Mouse (Mus musculus): ENCODE results near the gene Bri3. TPM values are rescaled to one million over a fixed set of nuclear protein-coding genes. Genes with fewer than 3 reads are reported as not detected.

The Bri3 gene
- total and polyA plus RNA-seq, 2 experiments, result 24.9 to 74.6 TPM

DNA sequence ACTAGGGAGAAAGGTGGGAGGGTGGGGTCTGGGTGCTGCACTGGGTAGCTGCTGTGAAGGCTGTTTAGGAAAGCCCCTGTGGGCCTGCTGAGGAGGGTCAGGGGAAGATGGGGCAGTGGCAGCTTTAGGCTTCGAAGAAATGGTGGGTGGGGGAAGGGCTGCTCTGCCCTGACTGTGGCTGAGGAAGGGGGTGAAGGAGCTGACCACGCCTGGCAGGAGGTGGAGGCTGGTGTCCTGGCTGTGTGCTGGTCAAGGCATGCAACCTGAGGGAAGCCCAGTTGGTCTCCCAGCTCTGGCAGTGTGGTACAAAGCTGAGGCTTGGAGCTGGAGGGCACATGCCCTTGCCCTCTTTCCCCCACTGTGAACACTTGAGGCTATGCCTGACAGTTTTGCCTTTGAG, 14.4 kb downstream of the Bri3 start:
- H3K36me3 ChIP-seq (ENCODE audit: control insufficient read depth, insufficient read depth, low read length), result no peaks in the 10 kb centered on the region; the same call in 1 of the 2 replicates
- 11% methylated on average over 2 of the region's 2 CpGs for WGBS
- DNase-seq (ENCODE audit: extremely low read depth, low read depth, low spot score), result no peak
- peaks cover 49% of the 10 kb centered on the region for H3K79me2 ChIP-seq (ENCODE audit: control insufficient read depth, insufficient read depth, low read length)
- peak overlapping the region; percentile 3; the same call in 1 of the 2 replicates for H3K4me3 ChIP-seq (ENCODE audit: insufficient read depth, low read depth, low read length)
- H3K9ac ChIP-seq (ENCODE audit: low read depth, low read length), result peak overlapping the region; percentile 46
- H3K27ac ChIP-seq (replicated peaks; ENCODE audit: insufficient read depth, low read depth, low read length), result peak overlapping the region; percentile 64
- TF ChIP-seq POLR2A (IDR thresholded peaks at IDR 0.05; ENCODE audit: extremely low read depth, insufficient read depth, low read length) (no peak), CTCF (IDR thresholded peaks at IDR 0.05; ENCODE audit: low read depth, low read length) (no peak)
- H3K27me3 ChIP-seq (ENCODE audit: control insufficient read depth, insufficient read depth, low read length), result no peaks in the 10 kb centered on the region
- peaks cover 43% of the 10 kb centered on the region for H3K4me1 ChIP-seq (ENCODE audit: control insufficient read depth, insufficient read depth, low read length)

DNA sequence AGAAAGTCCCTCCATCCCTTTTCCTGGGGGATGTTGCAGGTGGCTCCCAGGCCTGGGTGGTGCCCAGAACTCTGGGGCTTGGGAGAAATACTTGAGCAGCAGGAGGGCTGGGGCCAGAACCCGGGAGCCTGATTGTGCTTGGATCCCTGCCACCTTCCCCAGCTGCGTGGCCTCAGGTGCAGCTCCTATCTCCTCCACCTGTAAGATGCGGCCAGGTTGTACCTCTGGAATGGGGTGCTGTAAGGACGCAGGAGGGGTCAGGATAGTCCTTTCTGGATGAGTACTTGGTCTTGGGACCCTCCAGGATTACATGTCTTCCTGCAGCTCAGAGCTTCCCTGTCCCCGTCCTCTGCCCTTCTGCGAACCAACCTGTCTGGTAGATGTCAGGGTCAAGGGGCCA, 15.0 kb downstream of the Bri3 start:
- Histone ChIP-seq H3K79me2 (ENCODE audit: control insufficient read depth, insufficient read depth, low read length) (peaks cover 51% of the 10 kb centered on the region), H3K4me3 (ENCODE audit: insufficient read depth, low read depth, low read length) (no peak overlapping the region), H3K27ac (replicated peaks; ENCODE audit: insufficient read depth, low read depth, low read length) (peak overlapping the region; percentile 64), H3K4me1 (ENCODE audit: control insufficient read depth, insufficient read depth, low read length) (peaks cover 38% of the 10 kb centered on the region), H3K9ac (ENCODE audit: low read depth, low read length) (peak overlapping the region; percentile 46; the same call in 1 of the 2 replicates), H3K27me3 (ENCODE audit: control insufficient read depth, insufficient read depth, low read length) (no peaks in the 10 kb centered on the region), H3K36me3 (ENCODE audit: control insufficient read depth, insufficient read depth, low read length) (peaks cover under 1% of the 10 kb centered on the region)
- TF ChIP-seq POLR2A (IDR thresholded peaks at IDR 0.05; ENCODE audit: extremely low read depth, insufficient read depth, low read length), result no peak
- TF ChIP-seq CTCF (IDR thresholded peaks at IDR 0.05; ENCODE audit: low read depth, low read length), result no peak
- no peak for DNase-seq (ENCODE audit: extremely low read depth, low read depth, low spot score)
- WGBS, result 59% methylated on average over 6 of the region's 6 CpGs

DNA sequence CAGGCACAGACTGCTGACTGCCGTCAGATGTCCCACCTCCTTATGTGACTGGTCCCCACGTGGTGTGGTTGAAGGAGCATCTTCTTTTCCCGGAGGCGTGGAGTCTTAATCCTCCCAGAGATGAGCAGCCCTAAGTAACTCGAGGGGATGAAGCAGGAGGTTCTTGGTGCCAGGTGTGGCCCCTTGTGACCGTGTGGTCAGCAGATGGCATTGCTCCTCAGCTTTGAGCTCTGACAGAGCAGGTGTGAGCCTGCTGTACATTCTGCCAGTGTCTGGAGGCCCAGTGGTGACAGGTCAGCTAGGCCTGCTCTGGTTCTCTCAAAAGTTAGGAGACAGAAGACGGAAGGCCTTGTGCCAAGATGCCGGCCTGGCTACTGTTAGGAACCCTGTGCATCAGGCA, 16.2 kb downstream of the Bri3 start:
- Histone ChIP-seq H3K4me1 (ENCODE audit: control insufficient read depth, insufficient read depth, low read length) (peaks cover 38% of the 10 kb centered on the region), H3K36me3 (ENCODE audit: control insufficient read depth, insufficient read depth, low read length) (peaks cover 10% of the 10 kb centered on the region), H3K27ac (replicated peaks; ENCODE audit: insufficient read depth, low read depth, low read length) (no peak overlapping the region), H3K9ac (ENCODE audit: low read depth, low read length) (no peak overlapping the region), H3K79me2 (ENCODE audit: control insufficient read depth, insufficient read depth, low read length) (peaks cover 57% of the 10 kb centered on the region), H3K27me3 (ENCODE audit: control insufficient read depth, insufficient read depth, low read length) (no peaks in the 10 kb centered on the region), H3K4me3 (ENCODE audit: insufficient read depth, low read depth, low read length) (no peak overlapping the region)
- no peak for TF ChIP-seq POLR2A (IDR thresholded peaks at IDR 0.05; ENCODE audit: extremely low read depth, insufficient read depth, low read length)
- TF ChIP-seq CTCF (IDR thresholded peaks at IDR 0.05; ENCODE audit: low read depth, low read length), result no peak
- 79% methylated on average over 8 of the region's 8 CpGs for WGBS
- DNase-seq (ENCODE audit: extremely low read depth, low read depth, low spot score), result no peak

DNA sequence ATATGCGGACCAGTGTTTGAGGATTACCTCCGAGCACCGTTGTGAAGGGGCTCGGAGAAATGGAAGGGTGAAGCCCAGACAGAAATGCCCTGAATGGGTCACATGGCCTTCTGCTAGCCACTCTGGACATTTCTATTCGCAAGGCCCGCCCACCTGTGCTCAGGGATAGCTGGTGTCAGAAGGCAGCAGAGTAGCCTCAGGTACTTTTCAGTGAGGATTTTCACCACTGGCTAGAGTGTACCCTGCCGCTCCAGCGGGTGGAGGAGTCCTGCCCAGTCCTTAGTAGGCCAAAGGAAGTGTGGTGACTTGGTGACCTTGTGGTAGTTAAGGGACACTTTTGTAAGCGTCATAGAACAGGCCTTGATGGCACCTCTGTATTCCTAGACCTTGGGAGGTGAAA, 17.1 kb downstream of the Bri3 start:
- TF ChIP-seq CTCF (IDR thresholded peaks at IDR 0.05; ENCODE audit: low read depth, low read length), result no peak
- no peak for TF ChIP-seq POLR2A (IDR thresholded peaks at IDR 0.05; ENCODE audit: extremely low read depth, insufficient read depth, low read length)
- peaks cover 16% of the 10 kb centered on the region for H3K36me3 ChIP-seq (ENCODE audit: control insufficient read depth, insufficient read depth, low read length)
- WGBS, result 66% methylated on average over 9 of the region's 9 CpGs
- H3K79me2 ChIP-seq (ENCODE audit: control insufficient read depth, insufficient read depth, low read length), result peaks cover 57% of the 10 kb centered on the region
- no peaks in the 10 kb centered on the region for H3K27me3 ChIP-seq (ENCODE audit: control insufficient read depth, insufficient read depth, low read length)
- no peak for DNase-seq (ENCODE audit: extremely low read depth, low read depth, low spot score)
- H3K4me3 ChIP-seq (ENCODE audit: insufficient read depth, low read depth, low read length), result no peak overlapping the region
- H3K27ac ChIP-seq (replicated peaks; ENCODE audit: insufficient read depth, low read depth, low read length), result peak overlapping the region; percentile 21; the same call in 1 of the 2 replicates
- no peak overlapping the region for H3K9ac ChIP-seq (ENCODE audit: low read depth, low read length)
- H3K4me1 ChIP-seq (ENCODE audit: control insufficient read depth, insufficient read depth, low read length), result peaks cover 38% of the 10 kb centered on the region

DNA sequence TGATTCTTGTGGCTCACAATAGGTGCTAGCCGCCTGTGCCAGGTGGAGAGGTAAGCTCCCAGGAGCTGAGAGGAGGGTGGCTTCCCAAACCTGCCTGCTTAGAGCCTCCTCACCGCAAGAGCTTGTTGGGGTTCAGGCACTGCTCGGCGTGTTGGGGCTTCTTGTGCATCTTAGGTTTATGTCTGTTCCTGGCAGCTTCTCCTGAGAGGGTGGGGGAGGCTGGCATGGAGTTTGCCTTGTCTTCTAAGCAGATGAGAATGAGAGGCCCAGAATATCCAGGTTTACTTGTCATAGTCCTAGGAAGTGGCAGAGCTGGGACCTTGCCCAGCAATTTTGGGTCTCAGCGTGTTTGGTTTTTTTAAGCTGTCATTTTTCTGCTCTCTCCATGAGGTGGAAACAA, 17.6 kb downstream of the Bri3 start:
- Histone ChIP-seq H3K27ac (replicated peaks; ENCODE audit: insufficient read depth, low read depth, low read length) (peak overlapping the region; percentile 21; the same call in 1 of the 2 replicates), H3K4me1 (ENCODE audit: control insufficient read depth, insufficient read depth, low read length) (peaks cover 37% of the 10 kb centered on the region)
- 91% methylated on average over 5 of the region's 5 CpGs for WGBS

DNA sequence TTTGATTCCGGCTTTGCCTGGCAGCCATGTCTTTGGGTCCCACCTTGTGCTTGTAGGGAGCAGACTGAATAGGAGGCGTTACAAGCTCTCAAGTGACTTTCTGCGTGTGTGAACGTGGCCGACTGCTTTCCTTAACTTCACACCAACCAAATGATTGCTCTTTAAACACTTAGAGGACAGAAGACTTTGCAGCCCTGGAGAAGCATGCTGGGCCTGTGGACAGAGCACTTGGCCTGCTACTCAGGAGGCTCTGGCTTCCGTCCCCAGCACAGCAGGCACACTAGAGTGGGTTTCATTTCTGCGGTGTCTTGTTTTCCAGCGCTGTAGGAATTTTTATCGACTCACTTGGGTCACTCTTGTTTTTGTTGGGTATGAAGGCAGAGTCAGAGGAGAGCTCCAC, 18.8 kb downstream of the Bri3 start:
- no peak for DNase-seq (ENCODE audit: extremely low read depth, low read depth, low spot score)
- TF ChIP-seq POLR2A (IDR thresholded peaks at IDR 0.05; ENCODE audit: extremely low read depth, insufficient read depth, low read length), result no peak
- TF ChIP-seq CTCF (IDR thresholded peaks at IDR 0.05; ENCODE audit: low read depth, low read length), result no peak
- H3K4me3 ChIP-seq (ENCODE audit: insufficient read depth, low read depth, low read length), result no peak overlapping the region
- WGBS, result 82% methylated on average over 9 of the region's 9 CpGs
- peaks cover 19% of the 10 kb centered on the region for H3K36me3 ChIP-seq (ENCODE audit: control insufficient read depth, insufficient read depth, low read length)
- H3K4me1 ChIP-seq (ENCODE audit: control insufficient read depth, insufficient read depth, low read length), result peaks cover 29% of the 10 kb centered on the region
- H3K9ac ChIP-seq (ENCODE audit: low read depth, low read length), result no peak overlapping the region
- no peak overlapping the region for H3K27ac ChIP-seq (replicated peaks; ENCODE audit: insufficient read depth, low read depth, low read length)
- H3K79me2 ChIP-seq (ENCODE audit: control insufficient read depth, insufficient read depth, low read length), result peaks cover 49% of the 10 kb centered on the region
- no peaks in the 10 kb centered on the region for H3K27me3 ChIP-seq (ENCODE audit: control insufficient read depth, insufficient read depth, low read length)

More for the DNA sequence above, 17.6 kb downstream of the Bri3 start:
- Histone ChIP-seq H3K36me3 (ENCODE audit: control insufficient read depth, insufficient read depth, low read length) (peaks cover 19% of the 10 kb centered on the region), H3K4me3 (ENCODE audit: insufficient read depth, low read depth, low read length) (no peak overlapping the region), H3K79me2 (ENCODE audit: control insufficient read depth, insufficient read depth, low read length) (peaks cover 54% of the 10 kb centered on the region), H3K27me3 (ENCODE audit: control insufficient read depth, insufficient read depth, low read length) (no peaks in the 10 kb centered on the region), H3K9ac (ENCODE audit: low read depth, low read length) (no peak overlapping the region)
- no peak for TF ChIP-seq POLR2A (IDR thresholded peaks at IDR 0.05; ENCODE audit: extremely low read depth, insufficient read depth, low read length)
- TF ChIP-seq CTCF (IDR thresholded peaks at IDR 0.05; ENCODE audit: low read depth, low read length), result no peak
- no peak for DNase-seq (ENCODE audit: extremely low read depth, low read depth, low spot score)
